Mouse (Mus musculus): Measurements from ENCODE around the gene Col20a1. TPM values are rescaled to one million over a fixed set of nuclear protein-coding genes. Genes with fewer than 3 reads are reported as not detected.

The Col20a1 gene
- total and polyA plus RNA-seq, 3 experiments: 1.6 to 5.4 (median 3.3) TPM

DNA sequence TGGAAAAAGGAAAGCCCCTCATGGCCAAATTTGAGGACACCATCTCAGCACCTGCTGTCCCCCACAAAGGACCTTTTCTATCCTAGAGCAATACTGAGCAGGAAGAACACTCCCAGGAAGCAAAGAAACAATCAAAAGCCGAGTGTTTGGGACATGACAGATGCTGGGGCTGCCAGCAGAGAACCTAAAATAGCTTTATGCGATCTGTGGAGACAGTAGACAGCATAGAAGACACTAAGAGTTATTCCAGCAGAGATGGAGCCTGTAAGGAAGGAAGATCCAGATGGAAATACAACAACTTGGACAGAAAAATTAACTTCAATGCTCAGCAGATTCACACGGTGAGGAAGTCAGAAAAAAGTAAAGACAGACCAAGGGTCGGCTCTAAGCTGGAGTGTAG, 79.5 kb downstream of the Col20a1 start:
- DNase-seq: no peak

Other genes with a start within 250 kb of the Col20a1 start
- not detected for gene Bhlhe23, start 209.6 kb upstream of the Col20a1 start, total RNA-seq (2021)
- not detected in 2 replicates for gene Bhlhe23, start 209.6 kb upstream of the Col20a1 start, polyA plus RNA-seq (2012; rRNA removed)
- gene Ythdf1, start 65.6 kb upstream of the Col20a1 start, total RNA-seq (2021): 10 to 100 TPM; 41.8 to 57.9 TPM
- gene Ythdf1, start 65.6 kb upstream of the Col20a1 start, polyA plus RNA-seq (2012; rRNA removed): 18.1 and 29.5 TPM in 2 replicates
- not detected for gene Birc7, start 57.5 kb upstream of the Col20a1 start, total RNA-seq (2021)
- not detected in 2 replicates for gene Birc7, start 57.5 kb upstream of the Col20a1 start, polyA plus RNA-seq (2012; rRNA removed)
- gene Nkain4, start 31.8 kb upstream of the Col20a1 start, total RNA-seq (2021): 1 to 10 TPM; 5.0 to 9.5 TPM
- gene Nkain4, start 31.8 kb upstream of the Col20a1 start, polyA plus RNA-seq (2012; rRNA removed): 11.9 and 14.3 TPM in 2 replicates
- gene Arfgap1, start 19.3 kb upstream of the Col20a1 start, total RNA-seq (2021): 10 to 100 TPM; 42.6 to 44.7 TPM
- gene Arfgap1, start 19.3 kb upstream of the Col20a1 start, polyA plus RNA-seq (2012; rRNA removed): 49.2 and 49.4 TPM in 2 replicates
- gene Chrna4, start 57.0 kb downstream of the Col20a1 start, total RNA-seq (2021): 10 to 100 TPM in 1 of 2 experiments, 1 to 10 TPM in 1; 6.5 to 35.4 TPM
- 8.9 and 13.8 TPM in 2 replicates for gene Chrna4, start 57.0 kb downstream of the Col20a1 start, polyA plus RNA-seq (2012; rRNA removed)
- 1 to 10 TPM; 5.2 to 5.4 TPM for gene Kcnq2, start 148.8 kb downstream of the Col20a1 start, total RNA-seq (2021)
- gene Kcnq2, start 148.8 kb downstream of the Col20a1 start, polyA plus RNA-seq (2012; rRNA removed): 2.8 and 3.7 TPM in 2 replicates
- 10 to 100 TPM; 44.0 to 65.9 TPM for gene Eef1a2, start 170.5 kb downstream of the Col20a1 start, total RNA-seq (2021)
- gene Eef1a2, start 170.5 kb downstream of the Col20a1 start, polyA plus RNA-seq (2012; rRNA removed): 30.4 and 42.9 TPM in 2 replicates
- gene Ppdpf, start 200.7 kb downstream of the Col20a1 start, total RNA-seq (2021): 10 to 100 TPM; 91.1 to 91.9 TPM
- 160 and 197 TPM in 2 replicates for gene Ppdpf, start 200.7 kb downstream of the Col20a1 start, polyA plus RNA-seq (2012; rRNA removed)
- gene Ptk6, start 216.3 kb downstream of the Col20a1 start, total RNA-seq (2021): under 1 TPM in 1 of 2 experiments, not detected in 1; 0.07 TPM
- gene Ptk6, start 216.3 kb downstream of the Col20a1 start, polyA plus RNA-seq (2012; rRNA removed): 0.02 TPM in 1 of 2 replicates, not detected in the other
- 1 to 10 TPM in 1 of 2 experiments, under 1 TPM in 1; 0.66 to 1.3 TPM for gene Srms, start 226.7 kb downstream of the Col20a1 start, total RNA-seq (2021)
- 1.1 and 1.4 TPM in 2 replicates for gene Srms, start 226.7 kb downstream of the Col20a1 start, polyA plus RNA-seq (2012; rRNA removed)
- gene Fndc11, start 233.5 kb downstream of the Col20a1 start, total RNA-seq (2021): under 1 TPM in 1 of 2 experiments, not detected in 1; 0.46 TPM
- gene Fndc11, start 233.5 kb downstream of the Col20a1 start, polyA plus RNA-seq (2012; rRNA removed): 0.47 and 0.67 TPM in 2 replicates

Measured in adrenal gland, adult 2 months (tissue).